Mouse (Mus musculus) heart, postnatal 0 days (tissue): ENCODE measurements around the gene Vmn1r197.

Experiments used
- CTCF ChIP-seq: IDR thresholded peaks from 2 replicates; pipeline ENCODE4 v1.5.1; 2016; ENCODE audit warnings: antibody characterized with exemption, control low read depth, low read depth
- EP300 ChIP-seq: IDR thresholded peaks from 2 replicates; pipeline ENCODE4 v1.6.1; 2016; ENCODE audit warnings: antibody characterized with exemption, low read depth

- no peak for TF ChIP-seq CTCF
- no peak for TF ChIP-seq EP300
Measured at GRCm38 (mm10) chr13:22315361-22315760, 9.0 kb upstream of the Vmn1r197 start.
